Mouse (Mus musculus) hindbrain, embryonic 11.5 days (tissue): Measurements from ENCODE around the gene Cdh1. TPM values are rescaled to one million over a fixed set of nuclear protein-coding genes. Genes with fewer than 3 reads are reported as not detected.
A peak's percentile ranks its signal among the peaks of the same experiment; 100 is the strongest.

Experiments
- ATAC-seq: fragments of 200-750 bp; cut with Nextera tagmentation; 2 replicates; pipeline ENCODE4 v1.8.0; 2017; ENCODE audit warnings: mild to moderate bottlenecking, moderate TSS enrichment, moderate library complexity; ENCODE audit not compliant: low FRiP score
- DNase-seq: peaks from one replicate; pipeline ENCODE4 v3.0.0-alpha.2; 2015; ENCODE audit warnings: low spot score
- H3K27ac ChIP-seq: fragments of 300-500 bp; sonication (generic); 2 replicates; pipeline ENCODE4 v1.5.1; 2014; ENCODE audit warnings: mild to moderate bottlenecking, low read depth, low read length
- H3K27me3 ChIP-seq: fragments of 300-500 bp; sonication (generic); 2 replicates; pipeline ENCODE4 v1.6.1; 2014; ENCODE audit warnings: mild to moderate bottlenecking, low read length, moderate library complexity, mixed read lengths; ENCODE audit not compliant: control insufficient read depth, insufficient read depth
- H3K36me3 ChIP-seq: fragments of 300-500 bp; sonication (generic); 2 replicates; pipeline ENCODE4 v1.6.1; 2014; ENCODE audit warnings: mild to moderate bottlenecking, low read length, moderate library complexity, mixed read lengths; ENCODE audit not compliant: control insufficient read depth, insufficient read depth
- H3K4me1 ChIP-seq: fragments of 300-500 bp; sonication (generic); replicated peaks from 2 replicates; pipeline ENCODE4 v1.6.1; 2014; ENCODE audit warnings: low read length, mixed read lengths; ENCODE audit not compliant: control insufficient read depth, insufficient read depth
- H3K4me2 ChIP-seq: fragments of 300-500 bp; sonication (generic); replicated peaks from 2 replicates; pipeline ENCODE4 v1.6.1; 2014; ENCODE audit warnings: mild to moderate bottlenecking, low read depth, low read length
- H3K4me3 ChIP-seq: fragments of 300-500 bp; sonication (generic); 2 replicates; pipeline ENCODE4 v1.5.1; 2014; ENCODE audit warnings: low read depth, low read length
- H3K9ac ChIP-seq: fragments of 300-500 bp; sonication (generic); 2 replicates; pipeline ENCODE4 v1.6.1; 2014; ENCODE audit warnings: low read depth, low read length
- H3K9me3 ChIP-seq: fragments of 300-500 bp; sonication (generic); 2 replicates; pipeline ENCODE4 v1.6.1; 2016; ENCODE audit warnings: low read length; ENCODE audit not compliant: control insufficient read depth
- WGBS: fragments of 180-500 bp; shearing (Covaris S2); extraction: QIAGEN DNeasy Blood & Tissue Kit; methylation state at CpG from one replicate; pipeline ENCODE4 v1.1.7; 2014; 5-methylcytosine and 5-hydroxymethylcytosine counted together
- polyA plus RNA-seq: library from polyadenylated mRNA; unstranded; fragments of >200 nt; fragmentation: Nextera tagmentation; extraction: Ambion mirVana; gene quantifications from 2 replicates; pipeline ENCODE4 v1.2.1, GENCODE M21; 2014

The Cdh1 gene
- 6.0 and 6.7 TPM in 2 replicates for polyA plus RNA-seq

- ATAC-seq (no peak; the same call in 1 of the 2 replicates), DNase-seq (peak; percentile 55)
- no peaks in the 10 kb centered on the region for H3K9me3 ChIP-seq
- no peaks in the 10 kb centered on the region for H3K36me3 ChIP-seq
- peak within 1 kb of the TSS; percentile 37; the same call in 1 of the 2 replicates for H3K9ac ChIP-seq
- H3K4me1 ChIP-seq: no peaks in the 10 kb centered on the region
- peak within 1 kb of the TSS; percentile 87 for H3K4me2 ChIP-seq
- peaks cover 45% of the 10 kb centered on the region for H3K27me3 ChIP-seq
- peak within 1 kb of the TSS; percentile 46 for H3K4me3 ChIP-seq
- WGBS: 0% methylated on average over 53 of the region's 53 CpGs
- no peak within 1 kb of the TSS for H3K27ac ChIP-seq
These were observed at the start of gene Cdh1 for GRCm38 (mm10) chr8:106603131-106603819. Gene Cdh1, plus strand, starts transcription at chr8:106603351.

- ATAC-seq (no peak), DNase-seq (no peak)
- H3K27ac ChIP-seq: no peak overlapping the region
- 97% methylated on average over 5 of the region's 5 CpGs for WGBS
- H3K4me1 ChIP-seq: no peaks in the 10 kb centered on the region
- no peak overlapping the region for H3K4me2 ChIP-seq
- no peaks in the 10 kb centered on the region for H3K27me3 ChIP-seq
- no peak overlapping the region for H3K4me3 ChIP-seq
- no peak overlapping the region for H3K9ac ChIP-seq
- H3K9me3 ChIP-seq: no peaks in the 10 kb centered on the region
- H3K36me3 ChIP-seq: no peaks in the 10 kb centered on the region
These were observed 49.1 kb upstream of the Cdh1 start for GRCm38 (mm10) chr8:106554011-106554410.

GRCm38 (mm10) chr8:106556068-106556645, 47.0 kb upstream of the Cdh1 start:
- WGBS: 77% methylated on average over 5 of the region's 7 CpGs
- H3K27ac ChIP-seq: no peak overlapping the region
- H3K4me1 ChIP-seq: no peaks in the 10 kb centered on the region; the same call in 1 of the 2 replicates
- H3K27me3 ChIP-seq: no peaks in the 10 kb centered on the region
- H3K9me3 ChIP-seq: no peaks in the 10 kb centered on the region
- no peak overlapping the region for H3K4me3 ChIP-seq
- H3K9ac ChIP-seq: no peak overlapping the region
- no peak overlapping the region for H3K4me2 ChIP-seq
- ATAC-seq (no peak), DNase-seq (no peak)
- H3K36me3 ChIP-seq: no peaks in the 10 kb centered on the region

- H3K4me3 ChIP-seq: no peak overlapping the region
- H3K27me3 ChIP-seq: no peaks in the 10 kb centered on the region
- 64% methylated on average over 9 of the region's 9 CpGs for WGBS
- no peak for DNase-seq
- H3K36me3 ChIP-seq: no peaks in the 10 kb centered on the region
- no peak overlapping the region for H3K27ac ChIP-seq
- H3K4me1 ChIP-seq: no peaks in the 10 kb centered on the region; the same call in 1 of the 2 replicates
- no peak overlapping the region for H3K9ac ChIP-seq
- H3K4me2 ChIP-seq: no peak overlapping the region
- H3K9me3 ChIP-seq: no peaks in the 10 kb centered on the region
- ATAC-seq: no peak
These were observed 43.3 kb upstream of the Cdh1 start for GRCm38 (mm10) chr8:106559844-106560243.

GRCm38 (mm10) chr8:106561097-106561865, 41.9 kb upstream of the Cdh1 start:
- H3K4me3 ChIP-seq: no peak overlapping the region
- no peaks in the 10 kb centered on the region for H3K9me3 ChIP-seq
- H3K36me3 ChIP-seq: no peaks in the 10 kb centered on the region
- ATAC-seq (no peak), DNase-seq (peak; percentile 73)
- H3K4me1 ChIP-seq: no peaks in the 10 kb centered on the region; the same call in 1 of the 2 replicates
- no peak overlapping the region for H3K27ac ChIP-seq
- WGBS: 33% methylated on average over 21 of the region's 21 CpGs
- no peak overlapping the region for H3K4me2 ChIP-seq
- H3K9ac ChIP-seq: no peak overlapping the region
- H3K27me3 ChIP-seq: no peaks in the 10 kb centered on the region

- Histone ChIP-seq H3K4me2 (no peak overlapping the region), H3K4me3 (no peak overlapping the region), H3K27me3 (no peaks in the 10 kb centered on the region), H3K9ac (no peak overlapping the region), H3K36me3 (no peaks in the 10 kb centered on the region), H3K9me3 (no peaks in the 10 kb centered on the region), H3K27ac (no peak overlapping the region), H3K4me1 (no peaks in the 10 kb centered on the region; the same call in 1 of the 2 replicates)
- no peak for DNase-seq
- WGBS: 81% methylated on average over 3 of the region's 3 CpGs
- no peak for ATAC-seq
These were observed 39.4 kb upstream of the Cdh1 start for GRCm38 (mm10) chr8:106563691-106564182.

- ATAC-seq (peak; percentile 45; the same call in 1 of the 2 replicates), DNase-seq (peak; percentile 43)
- Histone ChIP-seq H3K27me3 (no peaks in the 10 kb centered on the region), H3K9ac (no peak overlapping the region), H3K9me3 (no peaks in the 10 kb centered on the region), H3K36me3 (no peaks in the 10 kb centered on the region), H3K4me2 (no peak overlapping the region), H3K27ac (no peak overlapping the region), H3K4me3 (no peak overlapping the region), H3K4me1 (no peaks in the 10 kb centered on the region)
- WGBS: 39% methylated on average over 6 of the region's 7 CpGs
These were observed 34.1 kb upstream of the Cdh1 start for GRCm38 (mm10) chr8:106569006-106569405.

- no peaks in the 10 kb centered on the region for H3K9me3 ChIP-seq
- WGBS: 75% methylated on average over 4 of the region's 4 CpGs
- no peak overlapping the region for H3K9ac ChIP-seq
- H3K4me1 ChIP-seq: no peaks in the 10 kb centered on the region
- no peaks in the 10 kb centered on the region for H3K36me3 ChIP-seq
- DNase-seq (no peak), ATAC-seq (no peak)
- no peak overlapping the region for H3K27ac ChIP-seq
- no peaks in the 10 kb centered on the region for H3K27me3 ChIP-seq
- H3K4me3 ChIP-seq: no peak overlapping the region
- no peak overlapping the region for H3K4me2 ChIP-seq
These were observed 32.8 kb upstream of the Cdh1 start for GRCm38 (mm10) chr8:106570386-106570785.
